Mouse (Mus musculus): ENCODE results near the gene 1700025G04Rik.

Gene 1700025G04Rik

GRCm38 (mm10) chr1:151964811-151965210 is 125.1 kb downstream of the 1700025G04Rik start:
- in situ Hi-C loops (cut with MboI, MseI) = no loop called here

GRCm38 (mm10) chr1:151963248-151963647 is 126.7 kb downstream of the 1700025G04Rik start:
- in situ Hi-C loops (cut with MboI, MseI) = no loop called here

GRCm38 (mm10) chr1:151962078-151962477 is 127.8 kb downstream of the 1700025G04Rik start:
- in situ Hi-C loops (cut with MboI, MseI) = no loop called here

- in situ Hi-C loops (cut with MboI, MseI) = no loop called here
Measured at GRCm38 (mm10) chr1:151961204-151961603, 128.7 kb downstream of the 1700025G04Rik start.

GRCm38 (mm10) chr1:151959010-151959409 is 130.9 kb downstream of the 1700025G04Rik start:
- in situ Hi-C loops (cut with MboI, MseI) = no loop called here

GRCm38 (mm10) chr1:151958442-151958841 is 131.5 kb downstream of the 1700025G04Rik start:
- in situ Hi-C loops (cut with MboI, MseI) = no loop called here

GRCm38 (mm10) chr1:151957669-151958068 is 132.3 kb downstream of the 1700025G04Rik start:
- in situ Hi-C loops (cut with MboI, MseI) = no loop called here

- in situ Hi-C loops (cut with MboI, MseI) = no loop called here
Measured at GRCm38 (mm10) chr1:151955866-151956265, 134.1 kb downstream of the 1700025G04Rik start.

GRCm38 (mm10) chr1:151953563-151953962 is 136.4 kb downstream of the 1700025G04Rik start:
- in situ Hi-C loops (cut with MboI, MseI) = no loop called here

GRCm38 (mm10) chr1:151948065-151948464 is 141.9 kb downstream of the 1700025G04Rik start:
- in situ Hi-C loops (cut with MboI, MseI) = no loop called here

GRCm38 (mm10) chr1:151947571-151947970 is 142.4 kb downstream of the 1700025G04Rik start:
- in situ Hi-C loops (cut with MboI, MseI) = no loop called here

GRCm38 (mm10) chr1:151944457-151945223 is 145.3 kb downstream of the 1700025G04Rik start:
- in situ Hi-C loops (cut with MboI, MseI) = no loop called here

- in situ Hi-C loops (cut with MboI, MseI) = no loop called here
Measured at GRCm38 (mm10) chr1:151943681-151944237, 146.2 kb downstream of the 1700025G04Rik start.

GRCm38 (mm10) chr1:151942972-151943654 is 146.8 kb downstream of the 1700025G04Rik start:
- in situ Hi-C loops (cut with MboI, MseI) = no loop called here

GRCm38 (mm10) chr1:151939987-151940386 is 149.9 kb downstream of the 1700025G04Rik start:
- in situ Hi-C loops (cut with MboI, MseI) = no loop called here

GRCm38 (mm10) chr1:151939510-151939909 is 150.4 kb downstream of the 1700025G04Rik start:
- in situ Hi-C loops (cut with MboI, MseI) = no loop called here

- in situ Hi-C loops (cut with MboI, MseI) = no loop called here
Measured at GRCm38 (mm10) chr1:151933605-151934004, 156.3 kb downstream of the 1700025G04Rik start.

- in situ Hi-C loops (cut with MboI, MseI) = no loop called here
Measured at GRCm38 (mm10) chr1:151926826-151927225, 163.1 kb downstream of the 1700025G04Rik start.

- in situ Hi-C loops (cut with MboI, MseI) = no loop called here
Measured at GRCm38 (mm10) chr1:151926141-151926540, 163.8 kb downstream of the 1700025G04Rik start.

- in situ Hi-C loops (cut with MboI, MseI) = no loop called here
Measured at GRCm38 (mm10) chr1:151925738-151926137, 164.2 kb downstream of the 1700025G04Rik start.

GRCm38 (mm10) chr1:151918806-151919357 is 171.0 kb downstream of the 1700025G04Rik start:
- in situ Hi-C loops (cut with MboI, MseI) = no loop called here

GRCm38 (mm10) chr1:151917736-151918135 is 172.2 kb downstream of the 1700025G04Rik start:
- in situ Hi-C loops (cut with MboI, MseI) = no loop called here
